Mouse (Mus musculus) layer of hippocampus, postnatal 10 days (tissue): ENCODE data around the gene Ptprg. TPM values are rescaled to one million over a fixed set of nuclear protein-coding genes. Genes with fewer than 3 reads are reported as not detected.

Experiments
- DNase-seq, 2 experiments: peaks; one replicate each; pipeline ENCODE4 v3.0.0; 2021; ENCODE audit warnings: low spot score in 2 of 2
- total RNA-seq, 2 experiments: library from RNA; stranded (reverse); gene quantifications; 2 replicates each; pipeline ENCODE4 v1.2.3; 2021

Gene Ptprg
- total RNA-seq, 2 experiments from 2014 or later, result 159 to 164 TPM

DNA sequence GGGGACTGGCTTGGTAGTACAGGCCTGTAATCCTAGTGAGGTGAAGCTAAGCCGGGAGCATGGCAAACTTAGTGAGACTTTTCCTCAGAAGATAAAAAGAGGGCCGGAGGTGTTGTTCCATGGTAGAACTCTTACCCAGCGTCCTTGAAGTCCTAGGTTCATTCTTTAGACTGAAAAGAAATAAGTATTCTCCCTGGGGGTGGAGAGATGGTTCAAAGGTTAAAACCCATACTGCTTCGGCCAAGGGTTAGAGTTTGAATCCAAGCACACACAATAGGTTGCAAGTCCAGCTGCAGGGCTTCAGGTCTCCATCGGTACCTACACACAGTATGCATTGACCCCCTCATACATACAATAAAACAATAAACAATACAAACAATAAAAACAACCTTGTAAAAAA is 10.3 kb downstream of the Ptprg start:
- no peak for DNase-seq

DNA sequence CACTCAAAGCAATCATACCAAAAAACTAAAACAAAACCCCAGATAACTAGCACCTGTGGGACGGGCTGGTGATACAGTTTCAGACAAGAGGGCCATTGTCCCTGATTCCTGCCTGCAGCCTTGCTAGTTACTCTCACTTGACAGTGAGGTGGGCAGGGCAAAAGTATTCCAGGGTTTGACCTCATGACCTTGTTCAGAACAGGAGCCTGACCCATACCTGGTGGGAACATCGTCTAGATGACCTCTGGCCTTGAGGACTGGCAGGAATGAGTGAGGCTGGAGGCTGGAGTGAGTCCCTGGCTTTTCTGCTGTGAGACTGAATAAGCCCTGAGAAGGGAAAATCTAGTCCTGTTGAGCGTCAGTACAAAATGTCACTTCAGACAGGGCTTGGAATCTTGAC is 11.1 kb downstream of the Ptprg start:
- no peak for DNase-seq

DNA sequence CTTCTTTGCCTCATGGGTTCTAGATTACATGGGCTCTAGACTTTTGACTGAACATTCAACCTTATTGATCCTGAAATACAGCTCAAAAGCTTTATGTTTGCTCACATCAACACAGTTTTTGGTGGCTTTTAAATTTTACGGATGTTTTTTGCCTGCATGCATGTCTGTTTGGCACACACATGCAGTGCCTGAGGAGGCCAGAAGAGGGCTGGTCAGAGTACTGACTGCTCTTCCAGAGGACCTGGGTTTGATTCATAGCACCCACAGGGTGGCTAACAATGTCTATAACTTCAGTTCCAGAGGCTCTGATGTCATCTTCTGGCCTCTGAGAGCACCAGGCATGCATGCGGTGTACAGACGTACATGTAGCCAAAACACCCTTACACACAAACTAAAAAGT is 12.0 kb downstream of the Ptprg start:
- DNase-seq, result no peak

DNA sequence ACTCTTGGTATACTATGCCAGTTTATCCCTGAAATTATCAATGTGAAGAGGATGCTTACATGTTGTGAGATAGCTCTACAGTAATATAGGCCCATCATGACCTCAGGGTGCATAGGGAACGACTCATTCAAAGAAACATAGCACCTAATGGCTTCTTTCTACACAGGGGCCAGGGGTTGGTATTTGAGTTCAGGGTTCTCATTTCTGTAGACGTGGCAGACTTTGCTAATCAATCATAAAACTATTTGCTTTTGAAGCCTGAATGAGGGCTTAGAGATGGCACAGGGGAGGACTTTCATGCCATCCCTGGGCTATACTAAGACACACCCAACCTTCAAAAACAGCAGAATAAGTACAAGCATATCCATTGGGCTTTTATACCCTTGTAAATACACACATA is 16.4 kb downstream of the Ptprg start:
- no peak for DNase-seq

DNA sequence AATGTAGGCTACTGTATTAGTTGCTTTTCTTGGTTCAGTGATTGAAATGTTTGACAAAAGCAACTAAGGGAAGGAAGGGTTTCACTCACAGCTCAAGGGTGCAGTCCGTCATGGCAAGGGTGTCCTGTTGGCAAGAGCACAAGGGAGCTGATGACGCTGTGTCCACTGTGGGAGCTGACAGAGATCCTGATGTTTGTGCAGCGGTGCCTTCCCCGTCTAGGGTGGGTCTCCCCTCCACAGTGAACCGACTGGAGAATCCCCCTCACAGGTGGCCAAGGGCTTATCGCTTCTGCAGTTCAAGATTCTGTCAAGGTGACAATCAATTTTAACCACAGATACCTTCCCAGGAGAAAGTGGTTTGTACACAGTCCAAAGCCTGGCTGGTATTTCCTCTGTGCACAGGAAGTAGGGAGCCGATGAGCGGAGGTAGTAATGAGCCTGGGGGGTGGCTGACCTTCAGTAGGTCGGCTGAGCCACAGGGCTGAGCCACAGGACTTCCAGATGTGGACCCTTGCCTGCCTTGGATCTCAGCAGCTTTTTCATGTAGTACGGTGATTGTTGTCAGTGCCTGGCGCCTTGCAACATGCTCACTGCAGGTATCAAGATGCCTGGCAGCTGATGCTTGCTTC is 18.5 kb downstream of the Ptprg start:
- no peak for DNase-seq

DNA sequence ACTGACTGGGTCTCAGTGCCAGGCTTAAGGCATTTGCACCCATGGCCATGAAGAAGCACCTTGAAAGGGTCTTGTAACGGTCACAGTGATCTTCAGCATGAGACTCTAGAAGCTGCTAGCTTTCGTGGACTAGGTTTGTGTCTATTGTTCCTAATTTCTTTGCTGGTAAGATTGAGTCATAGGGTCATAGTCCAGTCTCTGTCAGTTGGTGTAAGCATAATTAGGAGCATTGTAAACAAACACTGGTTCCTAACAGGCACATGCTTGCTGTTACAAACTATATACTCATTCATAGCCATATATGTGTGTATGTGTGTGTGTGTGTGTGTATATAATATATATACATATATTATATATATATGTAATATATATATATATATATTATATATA is 19.1 kb downstream of the Ptprg start:
- no peak for DNase-seq

DNA sequence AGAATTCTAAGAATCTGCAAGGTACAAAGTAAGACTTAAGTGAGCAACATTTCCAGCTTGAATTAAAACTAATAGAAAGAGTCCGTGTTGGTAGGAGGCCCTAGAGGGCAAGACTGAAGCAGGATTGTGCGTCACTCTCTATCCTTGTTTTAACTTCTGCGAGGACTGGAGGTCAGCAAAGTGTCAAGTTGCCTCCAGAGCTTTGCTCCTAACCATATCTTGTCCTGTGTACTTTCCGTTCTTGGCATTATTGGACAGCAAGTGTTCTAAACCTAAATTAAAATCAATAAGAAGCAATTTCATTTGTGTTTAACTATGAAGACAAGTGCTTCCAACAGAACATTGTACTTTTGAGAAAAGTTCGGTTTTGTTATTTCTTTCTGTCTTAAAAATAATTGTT is 20.4 kb downstream of the Ptprg start:
- DNase-seq, result no peak

DNA sequence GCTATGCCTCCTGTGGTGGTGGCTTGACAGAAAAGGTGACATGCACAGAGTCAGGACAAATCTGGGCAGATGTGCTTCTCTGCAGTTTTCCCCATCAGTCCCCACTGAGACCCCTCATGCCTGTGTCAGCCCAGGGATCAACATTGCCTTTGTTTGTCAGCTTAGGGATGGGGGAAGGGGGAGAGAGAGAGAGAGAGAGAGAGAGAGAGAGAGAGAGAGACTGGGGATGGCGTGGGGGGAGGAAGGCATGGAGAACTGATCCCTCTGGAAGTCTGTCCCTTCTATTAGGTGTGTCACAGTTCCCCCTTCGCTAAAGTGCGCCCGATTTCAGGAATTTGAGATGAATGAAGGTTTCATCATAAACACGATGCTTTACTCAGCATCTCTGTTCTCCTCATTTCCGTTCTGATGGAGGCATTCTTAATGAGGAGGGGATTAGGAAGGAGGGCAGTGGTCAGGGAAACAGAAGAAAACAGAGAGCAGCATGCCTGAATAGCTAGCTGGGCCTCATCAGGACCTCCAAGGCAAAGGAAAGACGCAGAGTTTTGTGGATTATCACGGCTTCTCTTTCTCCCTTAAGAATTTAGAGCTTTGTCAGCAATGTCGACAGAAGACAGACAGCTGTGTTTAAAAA is 24.1 kb downstream of the Ptprg start:
- DNase-seq, result no peak

DNA sequence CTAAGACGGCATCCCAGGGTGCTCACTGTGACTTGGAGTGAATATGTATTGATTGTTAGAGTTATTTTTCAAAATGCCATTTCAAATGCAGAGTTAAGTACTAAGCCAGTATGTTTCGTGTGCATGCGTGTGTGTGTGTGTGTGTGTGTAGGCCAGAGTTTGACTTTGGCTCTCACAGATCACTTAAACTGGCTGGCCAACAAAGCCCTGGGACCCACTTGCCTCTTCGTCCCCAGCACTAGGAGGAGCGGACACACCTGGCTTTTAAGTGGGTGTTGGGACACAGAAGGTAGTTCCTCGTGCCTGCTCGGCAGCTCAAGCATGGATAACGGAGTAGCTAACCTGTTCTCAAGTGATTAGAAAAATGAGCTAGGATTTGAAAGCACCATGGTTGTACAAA is 24.6 kb downstream of the Ptprg start:
- no peak for DNase-seq

DNA sequence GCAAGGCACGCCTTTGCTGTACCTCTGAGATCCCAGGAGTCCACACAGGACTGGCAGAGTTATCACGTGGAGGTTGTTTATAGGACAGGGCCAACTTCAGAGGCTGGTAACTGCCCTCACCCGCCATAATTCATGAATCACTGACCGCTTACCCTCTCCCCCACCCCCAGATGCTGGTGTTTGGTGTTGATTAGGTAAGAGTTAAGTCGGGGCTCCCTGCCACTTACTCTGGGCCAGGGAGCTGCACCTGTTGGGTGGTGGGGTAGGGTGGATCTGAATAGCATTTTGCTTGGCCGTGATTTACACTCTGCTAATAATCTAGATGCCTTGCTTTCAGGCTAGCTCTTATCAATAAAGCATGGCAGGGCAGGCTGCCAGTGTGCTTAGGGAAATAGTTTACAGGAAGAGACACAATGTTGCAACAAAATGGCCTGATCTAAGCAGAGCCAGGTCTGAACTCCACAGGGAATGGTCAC is 25.2 kb downstream of the Ptprg start:
- DNase-seq, result no peak

DNA sequence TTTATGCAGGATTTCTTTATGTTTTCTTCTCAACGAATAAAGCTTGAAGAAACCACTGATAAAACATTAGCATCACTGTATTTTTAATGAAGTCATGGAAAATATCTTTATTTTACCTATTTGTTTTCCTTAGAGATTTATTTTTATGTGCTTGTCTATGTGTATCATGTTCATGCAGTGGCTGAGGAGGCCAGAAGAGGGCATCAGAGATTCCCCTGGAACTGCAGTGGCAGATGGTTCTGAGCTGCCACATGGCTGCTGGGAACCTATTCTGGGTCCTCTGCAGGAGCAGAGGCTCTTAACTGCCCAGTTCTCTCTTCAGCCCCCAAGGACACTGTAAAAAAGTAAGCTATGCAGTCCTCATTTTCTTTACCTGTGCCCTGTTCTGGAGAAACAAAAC is 26.6 kb downstream of the Ptprg start:
- DNase-seq, result no peak

DNA sequence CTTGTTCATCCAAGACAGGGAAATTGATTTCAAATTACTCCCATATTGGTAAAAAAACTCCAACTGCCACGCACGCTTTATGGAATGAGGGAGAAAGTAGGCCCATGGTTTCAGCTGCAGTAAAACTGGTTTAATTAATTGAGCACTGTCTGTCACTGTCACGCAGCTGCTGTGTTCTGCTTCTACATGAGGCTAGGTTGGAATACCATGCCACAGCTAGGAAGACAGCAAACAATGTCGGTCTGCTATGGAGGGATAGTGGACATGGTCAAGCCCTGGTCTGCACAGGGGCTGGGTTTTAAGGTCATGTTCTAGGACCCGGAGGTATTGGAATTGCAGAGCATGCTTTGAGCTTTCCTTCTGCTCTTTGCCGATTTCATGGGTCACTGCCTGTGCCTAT is 30.9 kb downstream of the Ptprg start:
- DNase-seq, result no peak

DNA sequence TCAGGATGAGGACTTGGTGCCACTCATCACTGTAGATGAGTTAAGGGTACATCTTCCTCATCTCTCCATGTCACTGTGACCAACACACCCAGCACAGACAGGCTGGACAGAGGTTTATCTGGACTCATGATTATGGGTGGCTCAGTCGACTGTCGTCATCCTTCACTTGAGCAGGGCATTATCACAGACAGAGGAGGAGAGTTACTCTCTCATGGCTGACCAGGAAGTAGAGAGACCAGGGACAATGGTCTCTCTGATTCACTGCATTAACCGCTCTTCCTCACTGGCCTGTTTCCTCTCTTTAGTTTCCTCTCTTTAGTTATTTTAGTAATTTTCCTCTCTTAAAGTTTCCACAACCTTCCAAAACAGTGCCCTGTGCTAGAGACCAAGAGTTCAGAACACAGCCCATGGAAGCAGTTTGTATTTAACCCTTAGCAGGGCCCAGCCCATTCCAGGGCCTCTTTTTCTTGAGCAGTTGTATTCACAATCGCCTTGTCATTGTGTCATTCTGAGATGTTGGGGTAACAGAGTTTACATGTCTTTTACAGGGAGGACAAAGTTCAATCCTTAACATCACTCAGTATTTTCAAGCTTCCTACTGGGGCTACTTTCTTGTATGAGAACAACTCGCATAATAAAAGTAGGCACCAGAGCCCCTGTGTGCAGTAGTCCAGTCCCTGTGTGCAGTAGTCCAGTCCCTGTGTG is 31.7 kb downstream of the Ptprg start:
- no peak for DNase-seq

DNA sequence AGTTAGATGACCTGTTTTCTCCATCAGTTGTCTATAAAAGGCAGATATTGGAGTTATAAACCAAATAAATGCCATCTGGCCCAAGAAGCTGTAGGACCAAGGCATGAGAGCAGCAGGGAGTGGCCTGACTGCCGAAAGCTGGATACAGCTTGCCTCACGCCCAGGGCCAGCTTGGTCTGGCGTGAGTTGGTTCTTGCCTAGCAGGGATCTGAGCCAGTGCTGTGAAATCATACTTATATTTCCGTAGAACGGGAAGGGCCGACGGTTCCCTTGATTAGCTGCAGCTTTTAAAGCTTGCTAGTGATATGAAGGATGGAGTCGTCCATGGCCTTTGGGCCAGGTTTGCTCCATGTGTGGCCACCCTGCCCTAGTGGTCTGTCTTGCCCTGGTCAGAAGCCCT is 37.1 kb downstream of the Ptprg start:
- DNase-seq, result no peak

DNA sequence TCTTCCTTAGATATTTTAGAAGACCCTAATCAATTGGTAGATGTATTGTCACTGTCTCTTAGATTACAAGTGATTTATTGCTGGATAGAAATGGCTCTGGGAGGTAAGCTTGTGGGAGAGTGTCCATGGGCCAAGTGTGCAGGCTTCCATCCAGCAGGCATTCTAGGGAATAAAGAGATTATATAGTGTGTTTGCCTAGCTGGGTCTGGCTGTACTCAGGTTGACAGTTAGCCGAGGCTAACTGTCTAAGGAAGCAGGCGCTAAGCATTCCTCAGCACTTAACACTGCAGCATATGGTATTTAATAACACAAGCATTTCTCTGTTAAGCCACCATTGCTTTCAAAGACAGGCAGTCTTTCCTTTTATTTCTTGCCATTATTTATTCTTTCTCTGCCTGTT is 39.3 kb downstream of the Ptprg start:
- no peak for DNase-seq

DNA sequence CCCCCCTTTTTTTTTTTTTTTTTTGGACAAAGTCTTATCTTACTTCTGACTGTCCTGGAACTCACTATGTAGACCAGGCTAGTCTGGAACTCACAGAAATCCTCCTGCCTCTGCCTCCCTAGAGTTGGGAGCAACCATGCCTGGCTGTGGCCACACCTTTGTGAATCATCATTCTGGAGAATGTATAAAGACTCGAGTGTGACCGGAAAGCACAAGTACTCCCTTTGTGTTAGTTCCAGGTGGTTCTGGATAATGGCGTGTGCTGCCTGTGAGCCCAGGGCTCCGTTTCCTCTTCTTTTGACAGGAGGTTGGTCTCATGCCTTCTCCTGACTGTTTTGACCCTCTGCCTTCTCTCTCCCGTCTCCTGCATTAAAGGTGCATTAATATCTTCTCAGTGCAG is 41.0 kb downstream of the Ptprg start:
- DNase-seq, result no peak

DNA sequence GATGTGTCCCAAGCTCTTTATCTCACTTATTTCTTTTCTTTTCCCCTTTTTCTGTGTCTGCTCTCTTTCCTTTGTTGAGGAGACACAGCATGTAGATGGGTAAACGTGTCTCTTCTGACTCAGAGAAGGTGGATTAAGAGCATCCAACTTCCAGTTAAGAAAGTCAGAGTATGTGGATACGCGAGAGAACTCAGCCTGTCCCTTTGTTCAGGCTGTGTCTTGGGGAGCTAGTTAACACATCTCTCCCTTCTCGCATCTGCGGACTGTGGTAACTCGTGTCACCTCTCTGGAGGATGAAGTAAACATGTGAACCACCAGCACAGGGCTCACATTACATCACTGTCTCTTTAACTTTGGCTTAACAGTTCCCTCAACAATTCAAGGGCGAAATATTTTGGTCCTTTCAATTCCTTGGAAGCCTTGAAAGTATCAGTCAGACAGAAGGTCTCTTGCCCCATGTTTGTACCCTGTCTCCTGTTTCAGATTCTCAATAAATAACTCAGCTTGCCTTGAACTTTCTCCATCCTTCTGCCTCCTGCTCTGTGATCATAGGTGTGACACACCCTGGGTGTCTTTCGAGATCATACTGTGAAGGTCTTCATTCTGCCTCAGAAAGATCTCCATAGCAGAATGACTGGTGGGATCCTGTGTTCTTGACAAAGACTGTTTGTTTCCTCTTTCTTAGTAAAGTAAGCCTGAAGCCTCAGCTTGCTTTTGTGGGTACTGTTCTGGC is 51.0 kb downstream of the Ptprg start:
- no peak for DNase-seq

DNA sequence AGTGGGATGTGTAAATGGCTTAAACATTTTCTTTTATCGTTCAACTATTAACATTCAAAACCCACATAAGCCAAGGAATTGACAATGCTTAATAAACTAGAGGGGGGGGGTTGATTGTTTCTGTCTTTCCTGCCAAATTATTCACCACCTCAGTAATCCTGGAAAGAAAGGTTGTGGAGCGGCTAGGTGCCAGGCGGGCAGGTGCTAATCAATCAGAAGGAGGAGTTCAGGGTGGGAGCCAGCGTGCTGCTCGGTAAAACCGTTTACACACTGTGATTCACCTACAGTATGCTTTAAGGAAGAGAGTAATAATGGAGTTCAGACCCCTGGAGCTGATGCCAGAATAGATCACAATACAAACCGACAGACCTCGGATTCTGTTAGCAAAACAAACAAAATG is 55.0 kb downstream of the Ptprg start:
- no peak for DNase-seq

DNA sequence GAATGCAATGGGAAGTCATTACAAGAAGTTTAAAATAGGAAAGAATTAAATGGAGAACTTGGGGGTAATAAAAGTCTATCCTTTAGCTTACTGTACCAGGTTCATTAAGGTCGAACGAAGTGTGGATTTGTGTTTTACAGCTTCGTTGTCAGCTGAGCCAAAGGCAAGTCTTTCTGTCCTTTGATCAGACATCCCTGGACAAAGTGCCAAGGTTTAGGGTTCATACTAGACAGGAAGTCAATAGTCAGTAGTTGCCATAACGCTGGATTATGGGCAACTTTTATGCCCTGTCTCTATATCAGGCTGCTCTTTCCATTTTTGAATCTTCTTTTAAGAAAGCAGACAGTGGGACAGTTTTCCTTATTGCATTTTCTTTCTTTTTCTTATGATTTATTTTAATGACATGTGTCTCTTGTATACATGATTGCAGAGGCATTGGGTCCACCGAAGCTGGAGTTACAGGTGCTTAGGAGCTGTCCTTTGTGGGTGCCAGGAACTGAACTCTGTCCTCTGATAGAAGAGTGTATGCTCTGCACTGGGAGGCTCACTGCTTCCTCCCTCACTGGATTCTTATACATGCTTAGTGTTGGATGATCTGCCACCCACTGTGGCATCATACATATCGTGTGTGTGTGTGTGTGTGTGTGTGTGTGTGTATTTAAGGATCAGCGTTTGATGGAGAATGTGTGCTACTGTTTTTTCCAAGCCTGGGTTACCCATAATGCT is 56.7 kb downstream of the Ptprg start:
- no peak for DNase-seq

DNA sequence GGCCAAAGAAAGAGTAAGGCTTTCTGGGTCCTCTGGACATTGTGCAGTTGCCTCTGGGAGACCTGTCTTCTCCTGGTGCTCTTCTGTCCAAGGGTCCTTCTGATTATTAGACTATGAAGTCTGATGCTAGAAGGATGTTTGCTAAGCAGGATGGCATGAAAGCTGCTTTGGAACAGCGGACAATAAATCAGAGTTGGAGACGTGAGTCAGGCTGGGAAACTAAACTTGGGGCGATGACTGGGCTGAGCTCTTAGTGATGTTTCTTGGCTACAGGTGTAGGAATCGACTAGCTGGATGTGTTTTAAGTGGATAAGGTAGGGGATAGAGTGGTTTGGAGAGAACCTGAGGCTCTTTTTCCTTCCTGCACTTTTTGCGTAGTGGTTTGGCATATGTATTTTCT is 59.1 kb downstream of the Ptprg start:
- no peak for DNase-seq

DNA sequence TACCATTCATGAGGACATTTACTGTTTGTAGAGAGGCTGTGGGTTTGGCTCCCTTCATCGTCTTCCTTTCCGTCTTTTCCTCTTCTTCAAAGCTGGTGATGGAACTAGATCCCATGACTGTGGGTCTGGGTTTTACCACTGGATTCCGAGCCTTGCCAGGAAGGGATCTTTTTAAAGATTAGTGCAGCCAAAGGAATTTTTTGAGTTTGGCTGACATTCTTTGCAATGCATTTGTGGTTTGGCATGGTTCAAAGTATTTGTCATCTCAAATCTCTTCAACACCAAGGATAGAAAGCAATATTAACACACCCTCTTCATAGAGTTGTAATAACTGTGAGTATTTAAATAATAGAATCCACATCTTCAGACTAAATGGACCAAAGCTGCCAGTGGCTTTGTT is 59.8 kb downstream of the Ptprg start:
- no peak for DNase-seq
